Mouse (Mus musculus): Measurements from ENCODE around the gene Dus1l.
A peak's percentile ranks its signal among the peaks of the same experiment; 100 is the strongest.
"Not testable (repeated sequence)": the region's sequence is repeated elsewhere in the genome, so short reads cannot be mapped to it uniquely, and the experiment has no call there.

Dus1l gene

GRCm38 (mm10) chr11:120795756-120796613 is at the start of gene Dus1l:
Gene Dus1l, minus strand, starts transcription at chr11:120796403.
- peak; percentile 99 for DNase-seq (ENCODE audit: low read depth)

GRCm38 (mm10) chr11:120844329-120844728 is 48.1 kb upstream of the Dus1l start:
- no peak for DNase-seq (ENCODE audit: low read depth)

- no peak for DNase-seq (ENCODE audit: low read depth)
Observed at GRCm38 (mm10) chr11:120833555-120834280, 37.5 kb upstream of the Dus1l start.

GRCm38 (mm10) chr11:120832962-120833361 is 36.8 kb upstream of the Dus1l start:
- DNase-seq (ENCODE audit: low read depth): not testable (repeated sequence)

- DNase-seq (ENCODE audit: low read depth): no peak
Observed at GRCm38 (mm10) chr11:120831659-120832440, 35.6 kb upstream of the Dus1l start.

- no peak for DNase-seq (ENCODE audit: low read depth)
Observed at GRCm38 (mm10) chr11:120830686-120831085, 34.5 kb upstream of the Dus1l start.

- DNase-seq (ENCODE audit: low read depth): no peak
Observed at GRCm38 (mm10) chr11:120829757-120830532, 33.7 kb upstream of the Dus1l start.

- no peak for DNase-seq (ENCODE audit: low read depth)
Observed at GRCm38 (mm10) chr11:120828416-120828815, 32.2 kb upstream of the Dus1l start.

GRCm38 (mm10) chr11:120826016-120826953 is 30.1 kb upstream of the Dus1l start:
- DNase-seq (ENCODE audit: low read depth): no peak

GRCm38 (mm10) chr11:120825289-120825863 is 29.2 kb upstream of the Dus1l start:
- DNase-seq (ENCODE audit: low read depth): peak; percentile 55

- DNase-seq (ENCODE audit: low read depth): no peak
Observed at GRCm38 (mm10) chr11:120824787-120825288, 28.6 kb upstream of the Dus1l start.

- DNase-seq (ENCODE audit: low read depth): peak; percentile 96
Observed at GRCm38 (mm10) chr11:120823956-120824786, 28.0 kb upstream of the Dus1l start, which contains the start of gene Fasn. Gene Fasn, minus strand, starts transcription at chr11:120824547.

- DNase-seq (ENCODE audit: low read depth): no peak
Observed at GRCm38 (mm10) chr11:120823551-120823947, 27.3 kb upstream of the Dus1l start.

GRCm38 (mm10) chr11:120822831-120823550 is 26.8 kb upstream of the Dus1l start:
- peak; percentile 53 for DNase-seq (ENCODE audit: low read depth)

- peak; percentile 15 for DNase-seq (ENCODE audit: low read depth)
Observed at GRCm38 (mm10) chr11:120822321-120822720, 26.1 kb upstream of the Dus1l start.

- DNase-seq (ENCODE audit: low read depth): no peak
Observed at GRCm38 (mm10) chr11:120821076-120821922, 25.1 kb upstream of the Dus1l start.

GRCm38 (mm10) chr11:120820546-120820945 is 24.3 kb upstream of the Dus1l start:
- DNase-seq (ENCODE audit: low read depth): no peak

All from induced T-regulatory cell, adult 2 months (primary cell).